Mouse (Mus musculus) liver, embryonic 12.5 days (tissue): Measurements from ENCODE around the gene Bcap31. TPM values are rescaled to one million over a fixed set of nuclear protein-coding genes. Genes with fewer than 3 reads are reported as not detected.

ENCODE experiments used
- ATAC-seq: fragments of 200-750 bp; cut with Nextera tagmentation; 2 replicates; pipeline ENCODE4 v1.8.0; 2017; ENCODE audit warnings: moderate number of reproducible peaks, mild to moderate bottlenecking, moderate library complexity
- H3K27ac ChIP-seq: fragments of 300-500 bp; sonication (generic); 2 replicates; pipeline ENCODE4 v1.5.1; 2016; ENCODE audit warnings: mild to moderate bottlenecking
- H3K27me3 ChIP-seq: fragments of 300-500 bp; sonication (generic); replicated peaks from 2 replicates; pipeline ENCODE4 v1.6.1; 2016; ENCODE audit warnings: mild to moderate bottlenecking, moderate library complexity
- H3K36me3 ChIP-seq: fragments of 300-500 bp; sonication (generic); 2 replicates; pipeline ENCODE4 v1.6.1; 2016; ENCODE audit warnings: mild to moderate bottlenecking, moderate library complexity
- H3K4me1 ChIP-seq: fragments of 300-500 bp; sonication (generic); 2 replicates; pipeline ENCODE4 v1.6.1; 2016
- H3K4me2 ChIP-seq: fragments of 300-500 bp; sonication (generic); 2 replicates; pipeline ENCODE4 v1.6.1; 2016; ENCODE audit warnings: mild to moderate bottlenecking, moderate library complexity
- H3K4me3 ChIP-seq: fragments of 300-500 bp; sonication (generic); 2 replicates; pipeline ENCODE4 v1.5.1; 2016; ENCODE audit warnings: mild to moderate bottlenecking, moderate library complexity
- H3K9ac ChIP-seq: fragments of 300-500 bp; sonication (generic); 2 replicates; pipeline ENCODE4 v1.6.1; 2016; ENCODE audit warnings: mild to moderate bottlenecking, moderate library complexity
- H3K9me3 ChIP-seq: fragments of 300-500 bp; sonication (generic); replicated peaks from 2 replicates; pipeline ENCODE4 v1.6.1; 2016; ENCODE audit warnings: mild to moderate bottlenecking, moderate library complexity
- WGBS: fragments of 180-500 bp; shearing (Covaris S2); methylation state at CpG from one replicate; pipeline ENCODE4 v1.1.7; 2016; ENCODE audit not compliant: insufficient replicate concordance; 5-methylcytosine and 5-hydroxymethylcytosine counted together
- polyA plus RNA-seq: library from polyadenylated mRNA; unstranded; fragments of >200 nt; fragmentation: Nextera tagmentation; extraction: Ambion mirVana; gene quantifications from 2 replicates; pipeline ENCODE4 v1.2.1, GENCODE M21; 2016

The Bcap31 gene
- polyA plus RNA-seq, 1 experiment from 2014 or later, result 175 TPM

- ATAC-seq, result no peak
- 43% methylated on average over 3 of the region's 3 CpGs for WGBS
- Histone ChIP-seq H3K4me2 (peak overlapping the region; percentile 85), H3K4me3 (peak overlapping the region; percentile 68), H3K4me1 (peaks cover 41% of the 10 kb centered on the region), H3K9ac (no peak overlapping the region; the same call in 1 of the 2 replicates), H3K27me3 (no peaks in the 10 kb centered on the region), H3K27ac (0 out of 2 replicates have a peak overlapping the region, but pooled peaks have one; percentile 48), H3K36me3 (peaks cover 13% of the 10 kb centered on the region), H3K9me3 (no peaks in the 10 kb centered on the region)
These were observed 2.3 kb upstream of the Bcap31 start for GRCm38 (mm10) chrX:73718271-73718670.

GRCm38 (mm10) chrX:73717667-73718066 lies 1.7 kb upstream of the Bcap31 start:
- Histone ChIP-seq H3K36me3 (peaks cover 15% of the 10 kb centered on the region), H3K27me3 (no peaks in the 10 kb centered on the region), H3K9ac (peak overlapping the region; percentile 76), H3K27ac (peak overlapping the region; percentile 94), H3K9me3 (no peaks in the 10 kb centered on the region), H3K4me1 (peaks cover 41% of the 10 kb centered on the region), H3K4me2 (peak overlapping the region; percentile 85), H3K4me3 (peak overlapping the region; percentile 68)
- no peak for ATAC-seq
- WGBS, result 42% methylated on average over 11 of the region's 11 CpGs

DNA sequence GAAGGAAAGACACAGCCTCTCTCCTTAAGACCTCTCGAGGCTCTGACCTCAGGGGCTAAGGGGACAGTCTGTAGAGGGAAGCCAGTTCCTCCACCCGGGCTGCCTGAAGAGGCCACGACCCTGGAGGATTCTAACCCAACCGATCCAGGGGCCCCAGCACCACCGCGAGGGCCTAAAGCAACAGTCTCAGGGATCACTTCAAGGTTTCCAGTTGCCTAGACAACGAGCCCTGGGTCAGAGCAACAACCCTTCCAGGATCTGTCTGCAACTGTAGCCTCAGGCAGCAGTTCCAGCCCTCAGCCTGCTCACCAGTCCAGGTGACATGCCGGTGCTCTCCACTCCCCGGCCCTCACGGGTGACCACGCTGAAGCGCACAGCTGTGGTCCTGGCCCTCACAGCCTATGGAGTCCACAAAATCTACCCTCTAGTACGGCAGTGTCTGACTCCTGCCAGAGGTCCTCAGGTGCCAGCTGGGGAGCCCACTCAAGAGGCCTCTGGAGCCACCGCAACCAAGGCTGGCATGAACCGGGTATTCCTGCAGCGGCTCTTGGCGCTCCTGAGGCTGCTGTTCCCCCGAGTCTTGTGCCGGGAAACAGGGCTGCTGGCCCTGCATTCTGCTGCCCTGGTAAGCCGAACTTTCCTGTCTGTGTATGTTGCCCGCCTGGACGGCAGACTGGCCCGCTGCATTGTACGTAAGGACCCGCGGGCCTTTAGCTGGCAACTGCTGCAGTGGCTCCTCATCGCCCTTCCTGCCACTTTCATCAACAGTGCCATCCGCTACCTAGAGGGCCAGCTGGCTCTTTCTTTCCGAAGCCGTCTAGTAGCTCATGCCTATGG lies 952 bp upstream of the Bcap31 start:
- Histone ChIP-seq H3K4me1 (peaks cover 41% of the 10 kb centered on the region), H3K36me3 (peaks cover 16% of the 10 kb centered on the region), H3K9me3 (no peaks in the 10 kb centered on the region), H3K4me3 (peak overlapping the region; percentile 68), H3K27me3 (no peaks in the 10 kb centered on the region), H3K4me2 (peak overlapping the region; percentile 85), H3K9ac (peak overlapping the region; percentile 76), H3K27ac (peak overlapping the region; percentile 94)
- peak; percentile 33 for ATAC-seq
- WGBS, result 29% methylated on average over 26 of the region's 30 CpGs

DNA sequence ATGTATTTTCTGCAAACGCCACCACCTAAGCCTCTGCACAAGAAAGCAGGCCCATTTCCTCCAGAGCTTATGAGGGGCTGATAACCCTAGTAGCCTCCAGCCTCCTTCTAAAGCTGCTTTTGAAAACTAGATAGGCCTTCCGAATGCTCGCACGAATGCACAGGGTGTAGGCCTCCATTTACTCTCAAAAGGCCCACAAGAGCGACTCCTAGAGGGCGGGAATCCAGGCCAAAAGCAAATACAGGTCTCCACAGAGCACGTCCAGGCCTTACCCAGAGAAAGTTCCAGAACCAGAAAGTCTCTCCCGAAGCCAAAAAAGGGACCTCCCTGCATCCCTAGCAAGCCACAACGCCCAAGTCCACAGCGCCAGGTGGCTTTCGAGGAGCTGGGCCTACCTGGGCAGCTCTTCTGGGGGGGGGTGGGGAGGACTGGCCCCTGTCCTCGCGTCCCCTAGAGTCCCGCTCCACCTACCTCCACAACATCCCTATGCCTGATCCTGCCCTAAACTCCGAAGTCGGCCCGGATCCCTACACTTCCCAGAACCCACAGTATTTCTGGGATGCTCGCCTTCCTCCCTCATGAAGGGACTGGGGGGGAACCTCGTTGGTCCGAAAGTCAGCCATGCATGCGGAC lies 383 bp downstream of the Bcap31 start:
- whole genome bisulfite sequencing, result 14% methylated on average over 21 of the region's 21 CpGs

GRCm38 (mm10) chrX:73700472-73700871 lies 15.5 kb downstream of the Bcap31 start:
- no peak overlapping the region for H3K27ac ChIP-seq
- no peak overlapping the region for H3K4me3 ChIP-seq
- ATAC-seq, result no peak
- H3K9ac ChIP-seq, result no peak overlapping the region
- H3K9me3 ChIP-seq, result no peaks in the 10 kb centered on the region
- 60% methylated on average over 1 of the region's 1 CpGs for WGBS
- H3K27me3 ChIP-seq, result no peaks in the 10 kb centered on the region
- H3K36me3 ChIP-seq, result peaks cover 49% of the 10 kb centered on the region
- no peak overlapping the region for H3K4me2 ChIP-seq
- no peaks in the 10 kb centered on the region for H3K4me1 ChIP-seq

More for the DNA sequence above, 383 bp downstream of the Bcap31 start:
- Histone ChIP-seq H3K27me3 (no peaks in the 10 kb centered on the region), H3K9ac (peak overlapping the region; percentile 78), H3K4me2 (peak overlapping the region; percentile 85), H3K27ac (peak overlapping the region; percentile 94), H3K4me3 (peak overlapping the region; percentile 68), H3K4me1 (peaks cover 41% of the 10 kb centered on the region), H3K36me3 (peaks cover 27% of the 10 kb centered on the region), H3K9me3 (no peaks in the 10 kb centered on the region)
- peak; percentile 36 for ATAC-seq

DNA sequence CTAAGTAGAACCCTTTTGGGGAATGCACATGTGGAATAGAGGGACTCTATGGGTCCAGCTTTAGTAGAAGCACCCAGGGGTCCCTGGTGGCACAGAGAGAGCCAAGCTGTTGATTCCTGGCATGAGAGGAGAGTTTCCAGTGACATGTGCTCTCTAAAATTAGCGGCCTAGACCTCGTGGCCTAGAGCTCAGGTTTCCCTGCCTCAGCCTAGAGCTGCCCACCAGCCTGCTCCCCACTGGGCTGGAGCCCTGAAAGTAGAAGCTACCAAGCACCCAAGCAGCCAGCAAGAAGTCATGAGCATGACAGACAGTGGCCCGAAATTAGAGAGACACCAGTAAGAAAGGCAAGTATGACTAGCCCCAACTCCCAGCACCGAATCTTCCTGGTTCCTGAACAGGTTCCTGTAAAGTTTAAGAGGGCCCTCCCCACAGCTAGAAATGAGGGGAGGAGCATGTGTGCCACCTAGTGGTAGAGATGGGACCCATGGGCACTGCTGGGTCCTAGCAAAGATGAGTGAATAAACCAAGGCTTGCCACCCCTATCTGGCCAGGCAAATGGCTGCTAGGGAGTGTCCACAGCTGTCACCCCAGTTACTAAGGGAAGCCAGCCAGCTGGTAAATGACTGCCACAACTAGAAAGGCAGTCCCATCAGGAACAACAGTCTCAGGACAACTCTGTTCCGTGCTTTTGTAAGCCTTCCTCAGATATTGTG lies 24.9 kb downstream of the Bcap31 start:
- whole genome bisulfite sequencing, result 67% methylated on average over 5 of the region's 5 CpGs
- Histone ChIP-seq H3K27me3 (no peaks in the 10 kb centered on the region; the same call in 1 of the 2 replicates), H3K4me3 (no peak overlapping the region), H3K4me2 (no peak overlapping the region), H3K9ac (no peak overlapping the region), H3K4me1 (no peaks in the 10 kb centered on the region), H3K9me3 (no peaks in the 10 kb centered on the region), H3K27ac (no peak overlapping the region), H3K36me3 (peaks cover 67% of the 10 kb centered on the region)
- ATAC-seq, result no peak

GRCm38 (mm10) chrX:73685629-73686028 lies 30.3 kb downstream of the Bcap31 start:
- Histone ChIP-seq H3K9ac (no peak overlapping the region), H3K4me3 (no peak overlapping the region), H3K9me3 (no peaks in the 10 kb centered on the region), H3K27ac (no peak overlapping the region), H3K4me2 (no peak overlapping the region), H3K4me1 (no peaks in the 10 kb centered on the region), H3K36me3 (peaks cover 75% of the 10 kb centered on the region), H3K27me3 (no peaks in the 10 kb centered on the region; the same call in 1 of the 2 replicates)
- WGBS, result 69% methylated on average over 3 of the region's 3 CpGs
- ATAC-seq, result no peak

DNA sequence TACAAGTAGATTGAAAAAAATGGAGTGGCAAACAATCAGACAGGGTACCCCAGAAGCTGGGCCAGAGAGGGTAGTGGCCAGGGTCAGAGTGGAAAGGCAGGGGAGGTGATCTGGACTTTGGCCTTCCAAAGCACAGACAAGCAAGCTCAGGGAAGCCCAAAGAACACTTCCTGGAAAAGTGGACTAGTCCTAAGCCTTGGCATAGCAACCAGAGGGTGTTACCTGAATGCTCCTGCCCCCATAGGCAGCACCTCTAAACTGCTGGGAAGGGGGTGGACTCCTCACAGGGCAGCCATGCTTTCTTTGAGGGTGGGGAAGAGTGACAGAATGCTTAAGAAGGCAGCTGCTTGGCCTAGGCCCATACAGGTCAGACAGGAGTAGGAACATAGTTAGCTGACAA lies 31.0 kb downstream of the Bcap31 start:
- H3K4me1 ChIP-seq, result no peaks in the 10 kb centered on the region
- no peaks in the 10 kb centered on the region; the same call in 1 of the 2 replicates for H3K27me3 ChIP-seq
- H3K4me2 ChIP-seq, result no peak overlapping the region
- ATAC-seq, result no peak
- H3K9ac ChIP-seq, result no peak overlapping the region
- H3K27ac ChIP-seq, result no peak overlapping the region
- peaks cover 79% of the 10 kb centered on the region for H3K36me3 ChIP-seq
- no peak overlapping the region for H3K4me3 ChIP-seq
- H3K9me3 ChIP-seq, result no peaks in the 10 kb centered on the region

GRCm38 (mm10) chrX:73684156-73684555 lies 31.8 kb downstream of the Bcap31 start:
- Histone ChIP-seq H3K4me1 (no peaks in the 10 kb centered on the region), H3K4me3 (no peak overlapping the region), H3K27me3 (no peaks in the 10 kb centered on the region), H3K4me2 (no peak overlapping the region), H3K9me3 (no peaks in the 10 kb centered on the region), H3K36me3 (peaks cover 74% of the 10 kb centered on the region), H3K27ac (no peak overlapping the region), H3K9ac (no peak overlapping the region)
- 68% methylated on average over 2 of the region's 2 CpGs for WGBS
- no peak for ATAC-seq

DNA sequence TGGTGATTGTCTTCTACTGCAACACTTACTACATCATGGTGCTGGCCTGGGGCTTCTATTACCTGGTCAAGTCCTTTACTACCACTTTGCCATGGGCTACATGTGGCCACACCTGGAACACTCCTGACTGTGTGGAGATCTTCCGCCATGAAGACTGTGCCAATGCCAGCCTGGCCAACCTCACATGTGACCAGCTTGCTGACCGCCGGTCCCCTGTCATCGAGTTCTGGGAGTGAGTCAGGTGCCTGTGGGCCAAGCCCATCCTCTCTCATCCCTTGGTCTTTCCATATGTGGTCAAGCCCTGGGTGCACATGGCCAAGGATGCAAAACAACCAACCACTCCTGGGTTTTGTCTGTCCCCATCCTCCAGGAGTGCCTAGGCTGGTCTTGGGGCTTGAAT lies 39.3 kb downstream of the Bcap31 start:
- Histone ChIP-seq H3K27me3 (peaks cover 58% of the 10 kb centered on the region), H3K9ac (no peak overlapping the region), H3K4me2 (no peak overlapping the region), H3K4me3 (no peak overlapping the region), H3K27ac (no peak overlapping the region), H3K36me3 (peaks cover 11% of the 10 kb centered on the region; the same call in 1 of the 2 replicates), H3K9me3 (no peaks in the 10 kb centered on the region), H3K4me1 (peaks cover 13% of the 10 kb centered on the region; the same call in 1 of the 2 replicates)
- WGBS, result 82% methylated on average over 4 of the region's 4 CpGs
- no peak for ATAC-seq

- H3K4me3 ChIP-seq, result no peak overlapping the region
- H3K9me3 ChIP-seq, result no peaks in the 10 kb centered on the region
- ATAC-seq, result no peak
- H3K27me3 ChIP-seq, result peaks cover 60% of the 10 kb centered on the region
- H3K36me3 ChIP-seq, result peaks cover 4% of the 10 kb centered on the region; the same call in 1 of the 2 replicates
- H3K4me1 ChIP-seq, result peaks cover 13% of the 10 kb centered on the region; the same call in 1 of the 2 replicates
- no peak overlapping the region for H3K27ac ChIP-seq
- H3K4me2 ChIP-seq, result no peak overlapping the region
- 60% methylated on average over 2 of the region's 2 CpGs for WGBS
- H3K9ac ChIP-seq, result no peak overlapping the region
These were observed 40.7 kb downstream of the Bcap31 start for GRCm38 (mm10) chrX:73675231-73675630.
